Mouse (Mus musculus) embryonic facial prominence, embryonic 15.5 days (tissue): ENCODE measurements around the gene Olfr1496. TPM values are rescaled to one million over a fixed set of nuclear protein-coding genes. Genes with fewer than 3 reads are reported as not detected.
"Not testable (repeated sequence)": the region's sequence is repeated elsewhere in the genome, so short reads cannot be mapped to it uniquely, and the experiment has no call there.

ENCODE experiments used
- ATAC-seq: fragments of 200-750 bp; cut with Nextera tagmentation; 2 replicates; pipeline ENCODE4 v1.8.0; 2017; ENCODE audit warnings: low read depth, moderate TSS enrichment; ENCODE audit not compliant: insufficient number of reproducible peaks, low FRiP score, low TSS enrichment
- H3K27ac ChIP-seq: fragments of 300-500 bp; sonication (generic); replicated peaks from 2 replicates; pipeline ENCODE4 v1.5.1; 2015; ENCODE audit warnings: mild to moderate bottlenecking, inconsistent platforms
- H3K27me3 ChIP-seq: fragments of 300-500 bp; sonication (generic); 2 replicates; pipeline ENCODE4 v1.6.1; 2015; ENCODE audit warnings: inconsistent platforms
- H3K36me3 ChIP-seq: fragments of 300-500 bp; sonication (generic); 2 replicates; pipeline ENCODE4 v1.6.1; 2015; ENCODE audit warnings: mild to moderate bottlenecking, inconsistent platforms
- H3K4me1 ChIP-seq: fragments of 300-500 bp; sonication (generic); 2 replicates; pipeline ENCODE4 v1.6.1; 2015; ENCODE audit warnings: inconsistent platforms
- H3K4me2 ChIP-seq: fragments of 300-500 bp; sonication (generic); replicated peaks from 2 replicates; pipeline ENCODE4 v1.6.1; 2015; ENCODE audit warnings: mild to moderate bottlenecking, inconsistent platforms
- H3K4me3 ChIP-seq: fragments of 300-500 bp; sonication (generic); replicated peaks from 2 replicates; pipeline ENCODE4 v1.5.1; 2015; ENCODE audit warnings: mild to moderate bottlenecking, inconsistent platforms
- H3K9ac ChIP-seq: fragments of 300-500 bp; sonication (generic); 2 replicates; pipeline ENCODE4 v1.6.1; 2015; ENCODE audit warnings: inconsistent platforms
- H3K9me3 ChIP-seq: fragments of 300-500 bp; sonication (generic); replicated peaks from 2 replicates; pipeline ENCODE4 v1.6.1; 2016; ENCODE audit warnings: inconsistent platforms
- WGBS: fragments of 180-500 bp; shearing (Covaris S2); methylation state at CpG from one replicate; pipeline ENCODE4 v1.1.7; 2015; 5-methylcytosine and 5-hydroxymethylcytosine counted together
- polyA plus RNA-seq: library from polyadenylated mRNA; unstranded; fragments of >200 nt; fragmentation: Nextera tagmentation; extraction: Ambion mirVana; gene quantifications from 2 replicates; pipeline ENCODE4 v1.2.1, GENCODE M21; 2015

The Olfr1496 gene
- not detected in 2 replicates for polyA plus RNA-seq

DNA sequence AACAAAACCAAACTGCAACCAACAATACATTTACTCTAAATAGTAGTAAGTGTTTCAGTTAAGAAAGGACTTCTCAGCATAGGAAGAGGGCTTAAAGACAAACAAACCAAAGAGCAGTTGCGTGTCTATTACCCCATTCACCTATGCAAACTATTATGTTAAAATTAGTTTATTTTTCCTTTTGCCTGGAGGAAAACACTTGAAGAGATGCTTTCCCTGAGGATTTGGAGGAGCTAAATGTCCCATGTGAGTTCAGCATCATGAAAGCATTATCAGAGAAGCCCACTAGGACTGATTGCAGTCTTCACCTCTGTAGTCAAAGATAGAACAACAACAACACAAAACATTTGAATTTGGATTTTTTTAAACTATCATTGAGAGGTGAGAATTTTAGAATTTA is at the start of gene Olfr1496:
Gene Olfr1496 (plus strand): TSS at position 301 of the 400 bp plus-strand sequence.
- no peak within 1 kb of the TSS for H3K4me2 ChIP-seq
- H3K4me1 ChIP-seq = no peaks in the 10 kb centered on the region
- H3K27ac ChIP-seq = no peak within 1 kb of the TSS
- no peak for ATAC-seq
- no peak within 1 kb of the TSS for H3K4me3 ChIP-seq
- 85% methylated on average over 1 of the region's 1 CpGs for WGBS
- no peaks in the 10 kb centered on the region for H3K36me3 ChIP-seq
- H3K9me3 ChIP-seq = no peaks in the 10 kb centered on the region
- no peaks in the 10 kb centered on the region for H3K27me3 ChIP-seq
- H3K9ac ChIP-seq = no peak within 1 kb of the TSS

- ATAC-seq = no peak
- 79% methylated on average over 4 of the region's 4 CpGs for WGBS
- no peak within 1 kb of the TSS for H3K27ac ChIP-seq
- H3K9ac ChIP-seq = no peak within 1 kb of the TSS
- no peaks in the 10 kb centered on the region for H3K9me3 ChIP-seq
- H3K4me2 ChIP-seq = no peak within 1 kb of the TSS
- H3K27me3 ChIP-seq = no peaks in the 10 kb centered on the region
- no peaks in the 10 kb centered on the region for H3K4me1 ChIP-seq
- H3K4me3 ChIP-seq = no peak within 1 kb of the TSS
- H3K36me3 ChIP-seq = no peaks in the 10 kb centered on the region
Measured at GRCm38 (mm10) chr19:13739428-13739827, 38.2 kb upstream of the Olfr1496 start, which contains the start of gene Olfr1494. Olfr1494 (plus strand) TSS chr19:13739728.

GRCm38 (mm10) chr19:13749366-13749765 is 28.3 kb upstream of the Olfr1496 start:
- no peak overlapping the region for H3K27ac ChIP-seq
- H3K27me3 ChIP-seq = no peaks in the 10 kb centered on the region
- H3K4me3 ChIP-seq = no peak overlapping the region
- no peak overlapping the region for H3K4me2 ChIP-seq
- no peaks in the 10 kb centered on the region for H3K4me1 ChIP-seq
- H3K36me3 ChIP-seq = no peaks in the 10 kb centered on the region
- H3K9ac ChIP-seq = no peak overlapping the region
- WGBS = 92% methylated on average over 1 of the region's 1 CpGs
- H3K9me3 ChIP-seq = no peaks in the 10 kb centered on the region
- no peak for ATAC-seq

GRCm38 (mm10) chr19:13764306-13764705 is 13.4 kb upstream of the Olfr1496 start, which contains the start of gene Olfr1495:
Olfr1495 (plus strand) TSS chr19:13764606.
- no peaks in the 10 kb centered on the region for H3K36me3 ChIP-seq
- no peak within 1 kb of the TSS for H3K4me3 ChIP-seq
- no peak for ATAC-seq
- WGBS = 67% methylated on average over 3 of the region's 3 CpGs
- no peaks in the 10 kb centered on the region for H3K4me1 ChIP-seq
- H3K27ac ChIP-seq = no peak within 1 kb of the TSS
- H3K9me3 ChIP-seq = no peaks in the 10 kb centered on the region
- H3K27me3 ChIP-seq = no peaks in the 10 kb centered on the region
- H3K9ac ChIP-seq = no peak within 1 kb of the TSS
- no peak within 1 kb of the TSS for H3K4me2 ChIP-seq

DNA sequence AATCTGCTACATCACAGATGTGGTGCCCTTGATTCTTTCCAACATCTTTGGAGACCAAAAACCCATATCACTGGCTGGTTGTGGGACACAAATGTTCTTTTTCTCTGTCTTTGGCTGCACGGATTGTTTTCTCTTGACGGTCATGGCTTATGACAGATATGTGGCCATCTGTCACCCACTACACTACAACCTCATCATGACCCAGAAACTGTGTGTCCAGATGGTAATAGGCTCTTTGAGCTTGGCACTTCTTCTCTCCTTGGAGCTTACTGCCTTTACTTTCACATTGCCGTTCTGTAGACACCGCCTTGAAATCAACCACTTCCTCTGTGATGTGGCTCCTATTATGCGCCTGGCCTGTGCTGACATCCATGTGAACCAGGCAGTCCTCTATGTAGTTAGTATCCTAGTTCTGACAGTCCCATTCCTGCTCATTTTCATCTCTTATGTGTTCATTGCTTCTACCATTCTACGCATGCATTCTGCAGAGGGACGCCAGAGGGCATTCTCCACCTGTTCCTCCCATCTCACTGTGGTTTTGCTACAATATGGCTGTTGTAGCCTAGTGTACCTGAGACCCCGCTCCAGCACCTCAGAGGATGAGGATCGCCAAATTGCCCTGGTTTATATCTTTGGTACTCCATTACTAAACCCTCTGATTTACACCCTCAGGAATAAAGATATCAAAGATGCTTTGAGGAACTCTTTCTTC is 9.0 kb upstream of the Olfr1496 start:
- Histone ChIP-seq H3K4me2 (no peak overlapping the region), H3K9ac (no peak overlapping the region), H3K4me1 (no peaks in the 10 kb centered on the region), H3K36me3 (no peaks in the 10 kb centered on the region), H3K27me3 (no peaks in the 10 kb centered on the region), H3K9me3 (no peaks in the 10 kb centered on the region), H3K27ac (no peak overlapping the region), H3K4me3 (no peak overlapping the region)
- WGBS = 88% methylated on average over 9 of the region's 9 CpGs
- ATAC-seq = no peak

GRCm38 (mm10) chr19:13798102-13798501 is 20.4 kb downstream of the Olfr1496 start, which contains the start of gene Olfr1497:
Olfr1497 (minus strand) TSS chr19:13798202.
- no peak within 1 kb of the TSS for H3K4me2 ChIP-seq
- H3K27ac ChIP-seq = no peak within 1 kb of the TSS
- no peak within 1 kb of the TSS for H3K4me3 ChIP-seq
- H3K36me3 ChIP-seq = no peaks in the 10 kb centered on the region
- no peaks in the 10 kb centered on the region for H3K27me3 ChIP-seq
- no peak within 1 kb of the TSS for H3K9ac ChIP-seq
- no peaks in the 10 kb centered on the region for H3K4me1 ChIP-seq
- no peaks in the 10 kb centered on the region for H3K9me3 ChIP-seq
- ATAC-seq = no peak

- not testable (repeated sequence) for H3K4me1 ChIP-seq, H3K9me3 ChIP-seq, H3K9ac ChIP-seq, H3K36me3 ChIP-seq, ATAC-seq, H3K4me2 ChIP-seq, H3K4me3 ChIP-seq, H3K27ac ChIP-seq, H3K27me3 ChIP-seq
- 60% methylated on average over 1 of the region's 1 CpGs for WGBS
Measured at GRCm38 (mm10) chr19:13805486-13805885, 27.8 kb downstream of the Olfr1496 start.

- H3K4me1 ChIP-seq = no peaks in the 10 kb centered on the region
- H3K36me3 ChIP-seq = no peaks in the 10 kb centered on the region
- H3K27me3 ChIP-seq = no peaks in the 10 kb centered on the region
- H3K4me3 ChIP-seq = no peak overlapping the region
- H3K27ac ChIP-seq = no peak overlapping the region
- 56% methylated on average over 2 of the region's 2 CpGs for WGBS
- no peak overlapping the region for H3K4me2 ChIP-seq
- no peak overlapping the region for H3K9ac ChIP-seq
- ATAC-seq = no peak
- H3K9me3 ChIP-seq = no peaks in the 10 kb centered on the region
Measured at GRCm38 (mm10) chr19:13812823-13813222, 35.1 kb downstream of the Olfr1496 start.

- Histone ChIP-seq H3K9ac (no peak overlapping the region), H3K4me3 (no peak overlapping the region), H3K4me2 (no peak overlapping the region), H3K27ac (no peak overlapping the region), H3K9me3 (no peaks in the 10 kb centered on the region), H3K27me3 (no peaks in the 10 kb centered on the region), H3K36me3 (no peaks in the 10 kb centered on the region), H3K4me1 (no peaks in the 10 kb centered on the region)
- no peak for ATAC-seq
- 28% methylated on average over 5 of the region's 5 CpGs for WGBS
Measured at GRCm38 (mm10) chr19:13818827-13819226, 41.1 kb downstream of the Olfr1496 start.

GRCm38 (mm10) chr19:13819347-13819746 is 41.7 kb downstream of the Olfr1496 start, which contains the start of gene Olfr1499:
Olfr1499 (minus strand) TSS chr19:13819447.
- no peaks in the 10 kb centered on the region for H3K27me3 ChIP-seq
- H3K36me3 ChIP-seq = no peaks in the 10 kb centered on the region
- H3K27ac ChIP-seq = no peak within 1 kb of the TSS
- H3K4me3 ChIP-seq = no peak within 1 kb of the TSS
- ATAC-seq = no peak
- no peaks in the 10 kb centered on the region for H3K4me1 ChIP-seq
- no peaks in the 10 kb centered on the region for H3K9me3 ChIP-seq
- no peak within 1 kb of the TSS for H3K9ac ChIP-seq
- H3K4me2 ChIP-seq = no peak within 1 kb of the TSS

GRCm38 (mm10) chr19:13820847-13821246 is 43.2 kb downstream of the Olfr1496 start:
- ATAC-seq = no peak
- Histone ChIP-seq H3K27me3 (no peaks in the 10 kb centered on the region), H3K9me3 (no peaks in the 10 kb centered on the region), H3K9ac (no peak overlapping the region), H3K27ac (no peak overlapping the region), H3K4me2 (no peak overlapping the region), H3K4me3 (no peak overlapping the region), H3K4me1 (no peaks in the 10 kb centered on the region), H3K36me3 (no peaks in the 10 kb centered on the region)
- 53% methylated on average over 5 of the region's 5 CpGs for WGBS

- H3K9me3 ChIP-seq = no peaks in the 10 kb centered on the region
- no peaks in the 10 kb centered on the region for H3K36me3 ChIP-seq
- H3K27me3 ChIP-seq = no peaks in the 10 kb centered on the region
- H3K4me3 ChIP-seq = no peak overlapping the region
- H3K27ac ChIP-seq = no peak overlapping the region
- WGBS = 52% methylated on average over 3 of the region's 3 CpGs
- no peak overlapping the region for H3K9ac ChIP-seq
- no peak overlapping the region for H3K4me2 ChIP-seq
- H3K4me1 ChIP-seq = no peaks in the 10 kb centered on the region
- ATAC-seq = no peak
Measured at GRCm38 (mm10) chr19:13828447-13828846, 50.8 kb downstream of the Olfr1496 start.
